Mouse (Mus musculus) megakaryocyte, embryonic 14.5 days (primary cell): ENCODE data around the gene Olfr573-ps1.

Experiments
- FLI1 ChIP-seq: IDR thresholded peaks from 2 replicates; pipeline ENCODE4 v1.6.1; 2012; ENCODE audit warnings: low read length, inconsistent platforms, mixed read lengths
- GATA1 ChIP-seq: IDR thresholded peaks from 3 replicates; pipeline ENCODE4 v1.6.1; 2012; ENCODE audit warnings: mixed read lengths, low read length, inconsistent platforms, borderline replicate concordance

GRCm38 (mm10) chr7:102927105-102927504, 15.3 kb downstream of the Olfr573-ps1 start:
- TF ChIP-seq GATA1 (no peak), FLI1 (no peak)
